ENCODE assay signal across 26 mouse cellular contexts in the genomic region with DNA sequence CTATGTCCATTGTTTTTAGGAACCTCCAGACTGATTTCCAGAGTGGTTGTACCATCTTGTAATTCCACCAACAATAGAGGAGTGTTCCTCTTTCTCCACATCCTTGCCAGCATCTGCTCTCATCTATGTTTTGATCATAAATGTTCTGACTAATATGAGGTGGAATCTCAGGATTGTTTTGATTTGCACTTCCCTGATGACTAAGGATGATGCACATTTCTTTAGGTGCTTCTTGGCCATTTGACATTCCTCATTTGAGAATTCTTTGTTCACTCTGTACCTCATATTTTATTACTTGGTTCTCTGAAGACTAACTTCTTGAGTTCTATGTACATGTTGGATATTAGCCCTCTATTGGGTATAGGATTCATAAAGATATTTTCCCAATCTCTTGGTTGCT.
A peak's percentile ranks its signal among the peaks of the same experiment; 100 is the strongest.
DNase-seq lines count a peak whose midpoint lies in the region; ATAC-seq and TF ChIP-seq lines count a peak whose summit lies in the region.
"Had no signal": no experiment of that assay in that cellular context is flagged by ENCODE, and none has a peak within 500 bp of the region (broad histone marks: within the 10 kb centered on the region; RNA-seq: fewer than 3 reads in every experiment).

No protein-coding gene starts in this region.

- no peaks in the 10 kb centered on the region for H3K36me3 ChIP-seq in C2C12 (ENCODE audit: control insufficient read depth, insufficient read depth)
- no peaks in the 10 kb centered on the region for H3K36me3 ChIP-seq in thymus, adult 2 months (ENCODE audit: control insufficient read depth, insufficient read depth, low read length)
- H3K36me3 ChIP-seq: G1E had no signal

- H3K27ac ChIP-seq in thymus, adult 2 months (ENCODE audit: control insufficient read depth, insufficient read depth, low read length): no peak overlapping the region

- no peak for TF ChIP-seq POLR2A in thymus, adult 2 months (IDR thresholded peaks at IDR 0.05; ENCODE audit: control insufficient read depth, extremely low read depth, insufficient read depth, low read length, poor library complexity)

- no peak overlapping the region for H3ac ChIP-seq in C2C12 (ENCODE audit: control insufficient read depth, insufficient read length, low read depth)

- no peak overlapping the region for H3K4me3 ChIP-seq in C2C12 (ENCODE audit: insufficient read depth, poor library complexity, severe bottlenecking)
- no peak overlapping the region for H3K4me3 ChIP-seq in thymus, adult 2 months (ENCODE audit: control insufficient read depth, insufficient read depth, low read length)

- TF ChIP-seq CTCF in C2C12 (IDR thresholded peaks at IDR 0.05; ENCODE audit: control insufficient read depth, insufficient read depth, insufficient read length): no peak
- TF ChIP-seq CTCF in thymus, adult 2 months (IDR thresholded peaks at IDR 0.05; ENCODE audit: borderline replicate concordance, control insufficient read depth, extremely low read depth, insufficient read depth, low read length, poor library complexity): no peak

- no peaks in the 10 kb centered on the region for H3K27me3 ChIP-seq in C2C12 (ENCODE audit: control insufficient read depth, insufficient read depth, insufficient read length)
- no peaks in the 10 kb centered on the region for H3K27me3 ChIP-seq in thymus, adult 2 months (ENCODE audit: control insufficient read depth, insufficient read depth, low read length)
- H3K27me3 ChIP-seq: CH12.LX, Patski had no signal

- DNase-seq in 3134 (ENCODE audit: extremely low read depth, insufficient read length, low spot score) (peak; percentile 45), 3T3-L1 (ENCODE audit: low read depth, low spot score) (peak; percentile 77), NIH3T3 (ENCODE audit: low read depth) (peak; percentile 3)
- DNase-seq in left cerebral cortex, adult 9 months (ENCODE audit: low spot score in 2 of 2): no peak
- no peak for DNase-seq in thymus, adult 2 months
- no peak for DNase-seq in left cerebral cortex, adult 18-20 months (ENCODE audit: low spot score in 2 of 2)
- DNase-seq: adrenal gland, adult 2 months; adrenal gland, adult 8-10 months; adrenal gland, postnatal 10 days; adrenal gland, postnatal 14 days; adrenal gland, postnatal 25 days; adrenal gland, postnatal 36 days; B cell, adult 2 months; cerebellum, adult 11 months; cerebellum, adult 11-12 months; cerebellum, adult 18-20 months; cerebellum, adult 2 months; cerebellum, adult 8-10 months; cerebellum, adult 9-10 months had no signal

- H3K79me2 ChIP-seq in C2C12 (ENCODE audit: control insufficient read depth, insufficient read depth): no peaks in the 10 kb centered on the region

- no peaks in the 10 kb centered on the region for H3K4me1 ChIP-seq in thymus, adult 2 months (replicated peaks; ENCODE audit: control insufficient read depth, insufficient read depth, low read length)

- no peak for ATAC-seq in erythroid progenitor cell, adult 5-6 weeks (replicated peaks; ENCODE audit: low FRiP score, poor library complexity, severe bottlenecking)
- ATAC-seq: activated CD4-positive, CD25-positive, alpha-beta regulatory T cell, adult 4 months; CD4-positive, CD25-positive, alpha-beta regulatory T cell, adult 4 months; Patski had no signal

- H3K79me3 ChIP-seq in C2C12 (ENCODE audit: low read depth): no peaks in the 10 kb centered on the region

TF ChIP-seq in C2C12, 6 proteins besides CTCF, POLR2A, EP300 and RAD21:
- no peak for TF ChIP-seq CEBPB (IDR thresholded peaks at IDR 0.05; ENCODE audit: low read depth)
- TF ChIP-seq FOSL1 (IDR thresholded peaks at IDR 0.05; ENCODE audit: insufficient read depth, low read length, poor library complexity, severe bottlenecking): peak; percentile 71
TF ChIP-seq in C2C12: peak in this region for 1.

Comparison
In these comparisons a context has a peak if more than half of its experiments do, and no peak if none do; other contexts are left out.
1. DNase-seq: peak in 3134 (single experiment), 3T3-L1 (single experiment) and NIH3T3 (single experiment); none in left cerebral cortex, adult 9 months (0 of 2), thymus, adult 2 months (single experiment) and left cerebral cortex, adult 18-20 months (0 of 2).